Mouse (Mus musculus) thymus, postnatal 4 days (tissue): ENCODE measurements around the gene Akap9.
A peak's percentile ranks its signal among the peaks of the same experiment; 100 is the strongest.
"Not testable (repeated sequence)": the region's sequence is repeated elsewhere in the genome, so short reads cannot be mapped to it uniquely, and the experiment has no call there.

Experiments
- DNase-seq: peaks from one replicate; pipeline ENCODE4 v3.0.0; 2021

Gene Akap9

GRCm38 (mm10) chr5:3927801-3928689 lies at the start of gene Akap9:
Gene Akap9, plus strand, starts transcription at chr5:3928054.
- peak; percentile 77 for DNase-seq

GRCm38 (mm10) chr5:3886862-3887261 lies 41.0 kb upstream of the Akap9 start:
- DNase-seq, result not testable (repeated sequence)

- no peak for DNase-seq
Measured at GRCm38 (mm10) chr5:3889201-3889600, 38.7 kb upstream of the Akap9 start.

- peak; percentile 47 for DNase-seq
Measured at GRCm38 (mm10) chr5:3893459-3894293, 34.2 kb upstream of the Akap9 start, which contains the start of gene Mterf1a. Gene Mterf1a, minus strand, starts transcription at chr5:3893933.

- not testable (repeated sequence) for DNase-seq
Measured at GRCm38 (mm10) chr5:3894294-3894619, 33.6 kb upstream of the Akap9 start.

- no peak for DNase-seq
Measured at GRCm38 (mm10) chr5:3905471-3905870, 22.4 kb upstream of the Akap9 start.

- DNase-seq, result no peak
Measured at GRCm38 (mm10) chr5:3922350-3922749, 5.5 kb upstream of the Akap9 start.

GRCm38 (mm10) chr5:3926666-3927065 lies 1.2 kb upstream of the Akap9 start:
- DNase-seq, result no peak

GRCm38 (mm10) chr5:3928690-3929046 lies 814 bp downstream of the Akap9 start:
- DNase-seq, result peak; percentile 65

GRCm38 (mm10) chr5:3930760-3931159 lies 2.9 kb downstream of the Akap9 start:
- no peak for DNase-seq

- DNase-seq, result no peak
Measured at GRCm38 (mm10) chr5:3931636-3932035, 3.8 kb downstream of the Akap9 start.

GRCm38 (mm10) chr5:3933551-3933950 lies 5.7 kb downstream of the Akap9 start:
- DNase-seq, result no peak

GRCm38 (mm10) chr5:3935266-3935665 lies 7.4 kb downstream of the Akap9 start:
- DNase-seq, result no peak

- no peak for DNase-seq
Measured at GRCm38 (mm10) chr5:3935778-3936554, 8.1 kb downstream of the Akap9 start.

- no peak for DNase-seq
Measured at GRCm38 (mm10) chr5:3938905-3939304, 11.1 kb downstream of the Akap9 start.

GRCm38 (mm10) chr5:3939335-3939734 lies 11.5 kb downstream of the Akap9 start:
- no peak for DNase-seq

GRCm38 (mm10) chr5:3941240-3941639 lies 13.4 kb downstream of the Akap9 start:
- no peak for DNase-seq

GRCm38 (mm10) chr5:3943169-3943568 lies 15.3 kb downstream of the Akap9 start:
- not testable (repeated sequence) for DNase-seq

GRCm38 (mm10) chr5:3952498-3952897 lies 24.6 kb downstream of the Akap9 start:
- DNase-seq, result no peak

GRCm38 (mm10) chr5:3954541-3954940 lies 26.7 kb downstream of the Akap9 start:
- DNase-seq, result no peak

GRCm38 (mm10) chr5:3961286-3961685 lies 33.4 kb downstream of the Akap9 start:
- no peak for DNase-seq

GRCm38 (mm10) chr5:3968415-3968814 lies 40.6 kb downstream of the Akap9 start:
- no peak for DNase-seq

GRCm38 (mm10) chr5:3969114-3969513 lies 41.3 kb downstream of the Akap9 start:
- no peak for DNase-seq
